Mouse (Mus musculus) G1E (cell line): ENCODE measurements around the gene Gm43302.
"Not testable (repeated sequence)": the region's sequence is repeated elsewhere in the genome, so short reads cannot be mapped to it uniquely, and the experiment has no call there.

Experiments used
- CTCF ChIP-seq: IDR thresholded peaks from 2 replicates; pipeline ENCODE4 v1.5.1; 2012; ENCODE audit warnings: low read depth, low read length, inconsistent platforms, mixed read lengths
- GATA1 ChIP-seq: IDR thresholded peaks from 2 replicates; pipeline ENCODE4 v1.6.1; 2012; ENCODE audit warnings: borderline replicate concordance, low read length, inconsistent platforms, mixed read lengths
- TAL1 ChIP-seq: conservative IDR thresholded peaks from 2 replicates; pipeline ENCODE4 v1.6.1; 2012; ENCODE audit warnings: low read depth, low read length, inconsistent platforms, mixed read lengths

GRCm38 (mm10) chr5:105260673-105261072, 32.8 kb downstream of the Gm43302 start:
- not testable (repeated sequence) for TF ChIP-seq CTCF, TAL1, GATA1
